ENCODE assay signal across 7 mouse cellular contexts in the genomic region with DNA sequence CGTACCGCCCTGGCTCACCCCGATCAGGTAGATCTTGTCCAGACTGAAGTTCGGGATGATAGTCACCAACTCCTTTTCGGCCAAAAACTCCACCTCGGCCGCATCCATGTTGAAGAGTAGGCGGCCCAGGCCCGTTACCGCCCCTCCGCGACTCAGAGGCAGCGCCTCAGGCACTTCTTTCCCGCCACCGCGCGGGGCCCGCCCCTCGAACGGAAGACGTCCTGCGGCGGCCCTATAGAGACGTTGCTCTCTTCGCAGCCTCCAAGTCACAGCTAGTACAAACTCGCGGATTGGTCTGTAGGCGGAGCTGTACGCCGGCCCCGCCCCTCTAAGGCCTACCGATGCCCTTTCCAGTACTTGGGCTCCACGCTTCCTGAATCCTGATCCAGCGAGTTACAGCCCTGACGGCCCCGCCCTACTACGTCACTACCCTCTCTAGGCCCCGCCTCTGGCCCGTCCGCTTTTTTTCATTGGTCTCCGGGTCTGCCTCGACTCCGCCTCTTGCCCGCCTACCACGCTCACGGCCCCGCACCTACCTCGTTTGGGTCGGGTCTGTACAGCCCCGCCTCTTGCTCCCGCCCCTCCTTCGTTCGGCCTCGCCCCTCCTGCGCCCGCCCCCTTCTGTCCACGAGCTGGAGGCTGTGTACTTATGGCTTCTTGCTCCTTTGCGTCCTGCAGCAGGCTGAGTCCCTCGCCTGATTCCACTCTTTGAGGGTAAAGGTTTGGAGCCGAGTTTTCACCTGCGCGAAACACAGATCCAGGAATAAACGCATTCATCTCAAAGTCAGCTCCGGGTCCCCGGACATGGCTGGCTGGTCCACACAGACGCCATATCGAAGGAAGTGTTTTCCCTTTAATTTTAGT. TPM values are rescaled to one million over a fixed set of nuclear protein-coding genes. Genes with fewer than 3 reads are reported as not detected.
DNase-seq lines count a peak whose midpoint lies in the region; ATAC-seq lines count a peak whose summit lies in the region.

Gins2 (minus strand) TSS at position 397 of the 864 bp plus-strand sequence.

- peaks cover 6% of the 10 kb centered on the region; the same call in 1 of the 2 replicates for H3K36me3 ChIP-seq in intestine, embryonic 15.5 days
- H3K36me3 ChIP-seq in midbrain, embryonic 10.5 days = peaks cover 35% of the 10 kb centered on the region

- DNase-seq in adrenal gland, adult 2 months = peak; percentile 100
- peak; percentile 98 for DNase-seq in embryo, embryonic 11.5 days (ENCODE audit: low read depth, low spot score)
- peak; percentile 98 to 100 for DNase-seq in gastrocnemius, postnatal 36 days
- peak; percentile 99 to 100 for DNase-seq in left cerebral cortex, postnatal 25 days (ENCODE audit: low spot score in 2 of 2)
- DNase-seq in midbrain, embryonic 10.5 days (ENCODE audit: low spot score) = peak; percentile 100
- peak; percentile 96 for DNase-seq in right cerebral cortex, postnatal 4 days

- H3K27me3 ChIP-seq in intestine, embryonic 15.5 days (replicated peaks) = no peaks in the 10 kb centered on the region
- H3K27me3 ChIP-seq in midbrain, embryonic 10.5 days (ENCODE audit: low read depth, poor library complexity, severe bottlenecking) = no peaks in the 10 kb centered on the region

- peaks cover 13% of the 10 kb centered on the region; the same call in 1 of the 2 replicates for H3K4me1 ChIP-seq in intestine, embryonic 15.5 days (replicated peaks)
- H3K4me1 ChIP-seq in midbrain, embryonic 10.5 days = peaks cover 48% of the 10 kb centered on the region

- intact Hi-C loops in gastrocnemius, postnatal 36 days (cut with DNase I) = no loop called here
- intact Hi-C loops in left cerebral cortex, postnatal 25 days (cut with DNase I) = no loop called here

- peak within 1 kb of the TSS; percentile 70 for H3K9ac ChIP-seq in intestine, embryonic 15.5 days

- peak within 1 kb of the TSS; percentile 84 for H3K4me2 ChIP-seq in intestine, embryonic 15.5 days (replicated peaks)

- H3K9me3 ChIP-seq in intestine, embryonic 15.5 days = no peaks in the 10 kb centered on the region
- H3K9me3 ChIP-seq in midbrain, embryonic 10.5 days (replicated peaks) = no peaks in the 10 kb centered on the region

- H3K27ac ChIP-seq in intestine, embryonic 15.5 days = peak within 1 kb of the TSS; percentile 51; the same call in 1 of the 2 replicates
- H3K27ac ChIP-seq in midbrain, embryonic 10.5 days (replicated peaks) = peak within 1 kb of the TSS; percentile 89

- under 1% methylated on average over 67 of the region's 67 CpGs for WGBS in intestine, embryonic 15.5 days
- under 1% methylated on average over 67 of the region's 67 CpGs for WGBS in midbrain, embryonic 10.5 days

- peak within 1 kb of the TSS; percentile 67 for H3K4me3 ChIP-seq in intestine, embryonic 15.5 days (replicated peaks)
- peak within 1 kb of the TSS; percentile 74 for H3K4me3 ChIP-seq in midbrain, embryonic 10.5 days

- ATAC-seq in intestine, embryonic 15.5 days = peak; percentile 99

RNA-seq across cellular contexts. Expression of gene Gins2, which starts in this region (rescaled TPM):
- 1 to 10 TPM; 3.8 to 5.7 TPM for total RNA-seq in adrenal gland, adult 2 months (2021)
- 7.8 and 8.7 TPM in 2 replicates for polyA plus RNA-seq in adrenal gland, adult 2 months (2012; rRNA removed)
- total RNA-seq in gastrocnemius, postnatal 36 days (2021) = under 1 TPM; 0.66 to 0.94 TPM
- 88.4 and 88.8 TPM in 2 replicates for polyA plus RNA-seq in intestine, embryonic 15.5 days (2015; fragmentation: Nextera tagmentation; extraction: Ambion mirVana)
- total RNA-seq in left cerebral cortex, postnatal 25 days (2021) = 1 to 10 TPM; 1.6 to 1.8 TPM
- 162 and 192 TPM in 2 replicates for polyA plus RNA-seq in midbrain, embryonic 10.5 days (2016; fragmentation: Nextera tagmentation; extraction: Ambion mirVana)

Comparison
In these comparisons a context has a peak if more than half of its experiments do, and no peak if none do; other contexts are left out.
1. Peak in every context shown above with its lines: DNase-seq, ATAC-seq, H3K4me3 ChIP-seq and H3K27ac ChIP-seq.
2. Peak in DNase-seq in gastrocnemius, postnatal 36 days; RNA of the gene not detected or under 1 TPM.